Mouse (Mus musculus) C3H10T1/2 (cell line): ENCODE data around the gene 4930415L06Rik. TPM values are rescaled to one million over a fixed set of nuclear protein-coding genes. Genes with fewer than 3 reads are reported as not detected.

Source experiments
- polyA plus RNA-seq, 2 experiments: library from polyadenylated mRNA; unstranded; fragments of >200 nt; fragmentation: generic; extraction: Trizol; gene quantifications; one replicate each; pipeline ENCODE4 v1.2.1; 2012; ENCODE audit warnings: missing spikeins in 2 of 2

4930415L06Rik gene
- not detected for polyA plus RNA-seq

DNA sequence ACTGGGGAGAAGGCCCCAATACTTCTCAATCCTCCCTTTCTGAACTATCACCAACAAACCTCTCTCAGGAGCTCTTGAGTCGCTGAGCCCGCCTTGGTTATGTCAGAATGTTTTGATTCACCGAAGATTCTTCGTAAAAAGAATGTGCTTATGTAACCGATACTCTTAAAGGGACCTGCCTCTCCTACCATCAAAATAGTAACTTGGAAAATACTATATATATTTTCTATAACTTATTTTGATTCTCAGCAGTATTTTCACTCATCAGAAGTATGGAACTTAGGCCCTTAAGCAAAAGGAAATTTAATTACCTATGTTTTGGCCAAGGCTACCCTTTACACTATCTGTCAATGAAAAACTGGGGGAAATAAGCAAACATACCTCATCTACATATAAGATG, at the start of gene 4930415L06Rik:
Gene 4930415L06Rik (minus strand): TSS at position 101 of the 400 bp plus-strand sequence.

Other genes with a start within 250 kb of the 4930415L06Rik start
- not detected for gene 4932429P05Rik, start 180.6 kb downstream of the 4930415L06Rik start, polyA plus RNA-seq